ENCODE assay signal across 10 mouse cellular contexts in genomic region chr4:41645488-41645887, GRCm38 (mm10). TPM values are rescaled to one million over a fixed set of nuclear protein-coding genes. Genes with fewer than 3 reads are reported as not detected.
DNase-seq lines count a peak whose midpoint lies in the region; ATAC-seq and TF ChIP-seq lines count a peak whose summit lies in the region.
"Had no signal": no experiment of that assay in that cellular context is flagged by ENCODE, and none has a peak within 500 bp of the region (broad histone marks: within the 10 kb centered on the region; RNA-seq: fewer than 3 reads in every experiment).

No protein-coding gene starts in this region.

- peak; percentile 37; the same call in 1 of the 2 replicates for ATAC-seq in lung, embryonic 15.5 days (ENCODE audit: borderline replicate concordance, extremely low read depth, low FRiP score, low TSS enrichment)

- H3K9me3 ChIP-seq in CH12.LX (replicated peaks; ENCODE audit: low read length) = peaks cover 4% of the 10 kb centered on the region
- no peaks in the 10 kb centered on the region for H3K9me3 ChIP-seq in lung, embryonic 15.5 days

- H3K27me3 ChIP-seq in CH12.LX (replicated peaks) = peaks cover 55% of the 10 kb centered on the region
- no peaks in the 10 kb centered on the region; the same call in 1 of the 2 replicates for H3K27me3 ChIP-seq in lung, embryonic 15.5 days

- no peak for DNase-seq in gastrocnemius, adult 2 months
- no peak for DNase-seq in gastrocnemius, adult 8-10 months (ENCODE audit: low spot score in 2 of 2)
- DNase-seq in CH12.LX (ENCODE audit: extremely low read depth) = no peak
- no peak for DNase-seq in urinary bladder, postnatal 10 days (ENCODE audit: low spot score)
- no peak for DNase-seq in right cerebral cortex, postnatal 36 days (ENCODE audit: low spot score in 2 of 2)
- no peak for DNase-seq in adrenal gland, adult 2 months

- WGBS in lung, embryonic 15.5 days = 13% methylated on average over 5 of the region's 5 CpGs

- intact Hi-C loops in gastrocnemius, adult 2 months (cut with DNase I) = no loop called here

- TF ChIP-seq CTCF in gastrocnemius, adult 2 months (IDR thresholded peaks at IDR 0.05) = peak; percentile 52
- peak in 1 of 2 experiments; percentile 48; a peak in 2 of 4 replicates for TF ChIP-seq CTCF in CH12.LX (conservative IDR thresholded peaks at IDR 0.05 in 1 of 2, IDR thresholded peaks at IDR 0.05 in 1 of 2; ENCODE audit: low read depth in 2 of 2, low read length in 2 of 2)
- TF ChIP-seq CTCF in cortical plate, adult 2 months (IDR thresholded peaks at IDR 0.05; ENCODE audit: extremely low read depth, insufficient read depth, low read length) = peak; percentile 39

- H3K79me2 ChIP-seq in CH12.LX (replicated peaks; ENCODE audit: control insufficient read depth, extremely low read depth, insufficient read depth, poor library complexity, severe bottlenecking) = no peaks in the 10 kb centered on the region

- H3K9ac ChIP-seq in CH12.LX (ENCODE audit: insufficient read depth, low read depth) = no peak overlapping the region
- no peak overlapping the region for H3K9ac ChIP-seq in lung, embryonic 15.5 days

- in situ Hi-C loops in CH12.LX (cut with MboI; ENCODE audit: low pct_ligation_motif_present, low pct_unique_long_range_greater_than_20kb, low sequenced_read_pairs) = no loop called here

- dilution Hi-C loops in CH12.LX (cut with MboI; ENCODE audit: extremely low pct_ligation_motif_present, extremely low pct_unique_long_range_greater_than_20kb, low sequenced_read_pairs) = no loop called here

- peaks cover 2 to 3% of the 10 kb centered on the region in 2 experiments; a peak in 1 of 4 replicates for H3K4me1 ChIP-seq in CH12.LX (ENCODE audit: control insufficient read depth in 1 of 2, insufficient read depth in 2 of 2)
- no peaks in the 10 kb centered on the region for H3K4me1 ChIP-seq in cortical plate, adult 2 months (ENCODE audit: control insufficient read depth, insufficient read depth, low read length)
- H3K4me1 ChIP-seq in lung, embryonic 15.5 days = peaks cover 3% of the 10 kb centered on the region; the same call in 1 of the 2 replicates

- peak; percentile 37 for TF ChIP-seq RAD21 in CH12.LX (IDR thresholded peaks at IDR 0.05; ENCODE audit: low read depth, low read length)

- no peaks in the 10 kb centered on the region for H3K36me3 ChIP-seq in CH12.LX (replicated peaks in 1 of 2; ENCODE audit: control insufficient read depth in 1 of 2, insufficient read depth in 1 of 2, low read length in 1 of 2)
- no peaks in the 10 kb centered on the region for H3K36me3 ChIP-seq in lung, embryonic 15.5 days

- no peak overlapping the region for H3K4me2 ChIP-seq in CH12.LX (ENCODE audit: insufficient read depth, low read depth, poor library complexity, severe bottlenecking)
- no peak overlapping the region for H3K4me2 ChIP-seq in lung, embryonic 15.5 days

- no peak for TF ChIP-seq POLR2A in CH12.LX (IDR thresholded peaks at IDR 0.05; ENCODE audit: low read depth, low read length)
- no peak for TF ChIP-seq POLR2A in cortical plate, adult 2 months (IDR thresholded peaks at IDR 0.05; ENCODE audit: extremely low read depth, insufficient read depth, low read length)

- H3K4me3 ChIP-seq in gastrocnemius, adult 2 months = no peak overlapping the region
- H3K4me3 ChIP-seq in CH12.LX (replicated peaks in 1 of 3; ENCODE audit: low read depth in 2 of 3, low read length in 2 of 3, poor library complexity in 1 of 3) = no peak overlapping the region
- H3K4me3 ChIP-seq in cortical plate, adult 2 months (ENCODE audit: insufficient read depth, low read length) = no peak overlapping the region
- no peak overlapping the region for H3K4me3 ChIP-seq in lung, embryonic 15.5 days
- H3K4me3 ChIP-seq: myocyte had no signal

- TF ChIP-seq EP300 in CH12.LX (IDR thresholded peaks at IDR 0.05; ENCODE audit: low read length) = no peak

- no peak overlapping the region for H3K27ac ChIP-seq in gastrocnemius, adult 2 months
- no peak overlapping the region for H3K27ac ChIP-seq in CH12.LX (ENCODE audit: insufficient read depth, low read depth)
- H3K27ac ChIP-seq in cortical plate, adult 2 months (ENCODE audit: insufficient read depth, low read length) = no peak overlapping the region
- H3K27ac ChIP-seq in lung, embryonic 15.5 days = no peak overlapping the region

TF ChIP-seq in CH12.LX, 34 proteins besides CTCF, POLR2A, EP300 and RAD21:
- TF ChIP-seq SMC3 (IDR thresholded peaks at IDR 0.05; ENCODE audit: low read depth, low read length) (peak; percentile 24; the same call in 1 of the 2 replicates), KAT2A (IDR thresholded peaks at IDR 0.05; ENCODE audit: insufficient replicate concordance, low read length) (no peak)

RNA-seq across cellular contexts. Expression of gene Enho, which starts 5.4 kb away (rescaled TPM):
- 10 to 100 TPM in 1 of 2 experiments, 1 to 10 TPM in 1; 9.1 to 11.9 TPM for total RNA-seq in gastrocnemius, adult 2 months (2021)
- total RNA-seq in gastrocnemius, adult 8-10 months (2022) = 10 to 100 TPM in 3 of 4 experiments, 1 to 10 TPM in 1; 8.4 to 13.1 (median 10.3) TPM
- 0.25 and 0.59 TPM in 2 replicates for total RNA-seq in CH12.LX (2012; rRNA removed)
- total RNA-seq in CH12.LX (2014; rRNA removed) = 0.17 TPM in 1 of 2 replicates, not detected in the other
- polyA plus RNA-seq in CH12.LX (2012; ENCODE audit: insufficient read length, low read depth) = not detected in 2 replicates
- 88.2 and 97.6 TPM in 2 replicates for polyA plus RNA-seq in cortical plate, adult 2 months (2012; rRNA removed)
- 8.1 and 9.7 TPM in 2 replicates for polyA plus RNA-seq in lung, embryonic 15.5 days (2015; fragmentation: Nextera tagmentation; extraction: Ambion mirVana)
- total RNA-seq in adrenal gland, adult 2 months (2021) = 1 to 10 TPM; 2.9 to 4.6 TPM
- polyA plus RNA-seq in adrenal gland, adult 2 months (2012; rRNA removed) = 13.2 and 20.9 TPM in 2 replicates

RNA-seq across cellular contexts. Expression of gene Cntfr, which starts 51.4 kb away (rescaled TPM):
- total RNA-seq in gastrocnemius, adult 2 months (2021) = 10 to 100 TPM; 27.3 to 55.3 TPM
- 10 to 100 TPM; 17.8 to 25.6 (median 22.5) TPM for total RNA-seq in gastrocnemius, adult 8-10 months (2022)
- not detected in 2 replicates for total RNA-seq in CH12.LX (2012; rRNA removed)
- total RNA-seq in CH12.LX (2014; rRNA removed) = not detected in 2 replicates
- polyA plus RNA-seq in CH12.LX (2012; ENCODE audit: insufficient read length, low read depth) = not detected in 2 replicates
- 59.8 and 67.8 TPM in 2 replicates for polyA plus RNA-seq in cortical plate, adult 2 months (2012; rRNA removed)
- polyA plus RNA-seq in lung, embryonic 15.5 days (2015; fragmentation: Nextera tagmentation; extraction: Ambion mirVana) = 7.8 TPM in 2 replicates
- 10 to 100 TPM; 37.6 to 62.3 TPM for total RNA-seq in adrenal gland, adult 2 months (2021)
- polyA plus RNA-seq in adrenal gland, adult 2 months (2012; rRNA removed) = 70.6 and 72.3 TPM in 2 replicates
- total RNA-seq: MEL had no signal

RNA-seq across cellular contexts. Expression of gene Il11ra1, which starts 54.3 kb away (rescaled TPM):
- total RNA-seq in gastrocnemius, adult 2 months (2021) = 10 to 100 TPM; 33.3 to 73.4 TPM
- total RNA-seq in gastrocnemius, adult 8-10 months (2022) = 10 to 100 TPM; 41.4 to 51.9 (median 49.4) TPM
- total RNA-seq in CH12.LX (2012; rRNA removed) (4.2 and 5.7 TPM in 2 replicates), CH12.LX (2014; rRNA removed) (1.2 and 1.3 TPM in 2 replicates)
- polyA plus RNA-seq in CH12.LX (2012; ENCODE audit: insufficient read length, low read depth) = 4.8 and 6.9 TPM in 2 replicates
- polyA plus RNA-seq in cortical plate, adult 2 months (2012; rRNA removed) = 50.6 and 51.6 TPM in 2 replicates
- polyA plus RNA-seq in lung, embryonic 15.5 days (2015; fragmentation: Nextera tagmentation; extraction: Ambion mirVana) = 131 and 136 TPM in 2 replicates
- 10 to 100 TPM; 53.0 to 90.8 TPM for total RNA-seq in adrenal gland, adult 2 months (2021)
- polyA plus RNA-seq in adrenal gland, adult 2 months (2012; rRNA removed) = 198 and 290 TPM in 2 replicates

Comparison
In these comparisons a context has a peak if more than half of its experiments do, and no peak if none do; other contexts are left out.
1. RNA of gene Cntfr, which starts 51.4 kb away (total RNA-seq): 37.6 to 62.3 TPM in adrenal gland, adult 2 months, 27.3 to 55.3 TPM in gastrocnemius, adult 2 months and 17.8 to 25.6 TPM in gastrocnemius, adult 8-10 months; not detected in CH12.LX; every median in the first group is over 10 times any median in the second.
2. RNA of gene Il11ra1, which starts 54.3 kb away (total RNA-seq): 53.0 to 90.8 TPM in adrenal gland, adult 2 months, 33.3 to 73.4 TPM in gastrocnemius, adult 2 months and 41.4 to 51.9 TPM in gastrocnemius, adult 8-10 months; 1.2 to 5.7 TPM in CH12.LX; every median in the first group is over 4 times any median in the second.